Mouse (Mus musculus): Measurements from ENCODE around the gene Coq6. TPM values are rescaled to one million over a fixed set of nuclear protein-coding genes. Genes with fewer than 3 reads are reported as not detected.

Coq6 gene
- polyA plus RNA-seq, 1 experiment, result not detected

GRCm38 (mm10) chr12:84364291-84364690, 2.8 kb downstream of the Coq6 start:
- TF ChIP-seq POLR2A (IDR thresholded peaks at IDR 0.05; ENCODE audit: insufficient read depth, low read depth, low read length) (no peak), CTCF (IDR thresholded peaks at IDR 0.05; ENCODE audit: insufficient read depth, low read depth, low read length) (no peak)
- WGBS, result 86% methylated on average over 9 of the region's 9 CpGs
- Histone ChIP-seq H3K4me3 (ENCODE audit: insufficient read depth, low read depth, low read length) (no peak overlapping the region), H3K4me1 (ENCODE audit: control insufficient read depth, insufficient read depth, low read length) (peaks cover 6% of the 10 kb centered on the region), H3K27ac (ENCODE audit: insufficient read depth, low read depth, low read length) (no peak overlapping the region)

DNA sequence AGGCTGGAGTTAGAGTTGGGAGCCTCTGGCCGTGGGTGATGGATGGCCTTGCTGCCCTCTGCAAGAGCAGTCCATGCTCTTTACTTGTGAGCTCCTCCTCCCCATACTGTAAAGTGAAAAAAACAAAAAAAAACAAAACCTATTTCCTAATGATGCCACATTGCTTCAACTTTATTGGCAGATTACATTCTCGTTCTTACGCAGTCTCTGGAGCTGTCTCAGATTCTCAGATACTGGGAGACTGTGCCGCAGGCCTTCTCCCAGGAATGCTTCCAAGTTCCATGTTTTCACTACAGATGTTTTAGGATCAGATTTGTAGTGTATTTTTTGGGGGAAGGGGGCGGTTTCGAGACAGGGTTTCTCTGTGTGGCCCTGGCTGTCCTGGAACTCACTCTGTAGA, 3.7 kb downstream of the Coq6 start:
- TF ChIP-seq CTCF (IDR thresholded peaks at IDR 0.05; ENCODE audit: insufficient read depth, low read depth, low read length) (no peak), POLR2A (IDR thresholded peaks at IDR 0.05; ENCODE audit: insufficient read depth, low read depth, low read length) (no peak)
- Histone ChIP-seq H3K4me1 (ENCODE audit: control insufficient read depth, insufficient read depth, low read length) (peaks cover 6% of the 10 kb centered on the region), H3K27ac (ENCODE audit: insufficient read depth, low read depth, low read length) (no peak overlapping the region), H3K4me3 (ENCODE audit: insufficient read depth, low read depth, low read length) (no peak overlapping the region)
- WGBS, result 94% methylated on average over 6 of the region's 6 CpGs

DNA sequence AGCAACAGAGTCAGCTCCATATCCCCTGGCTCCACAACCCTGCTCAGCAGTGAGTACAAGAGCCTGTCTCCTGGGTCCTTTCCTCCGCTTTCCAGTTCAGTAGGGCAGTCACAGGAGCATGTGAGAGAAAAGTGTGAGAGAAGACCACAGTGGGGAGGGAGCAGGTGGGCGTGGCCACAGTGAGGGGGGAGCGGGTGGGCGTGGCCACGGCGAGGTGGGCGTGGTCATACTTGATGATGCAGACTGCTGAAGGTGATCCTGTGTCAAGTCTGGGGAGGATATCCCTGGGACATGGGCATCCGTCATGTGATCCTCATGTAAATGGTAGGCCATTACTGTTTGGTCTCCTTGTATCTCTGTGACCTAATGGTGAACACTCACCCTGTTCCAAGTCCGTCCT, 5.5 kb downstream of the Coq6 start:
- 66% methylated on average over 9 of the region's 9 CpGs for WGBS
- no peak overlapping the region for H3K4me3 ChIP-seq (ENCODE audit: insufficient read depth, low read depth, low read length)
- TF ChIP-seq POLR2A (IDR thresholded peaks at IDR 0.05; ENCODE audit: insufficient read depth, low read depth, low read length) (no peak), CTCF (IDR thresholded peaks at IDR 0.05; ENCODE audit: insufficient read depth, low read depth, low read length) (no peak)
- H3K27ac ChIP-seq (ENCODE audit: insufficient read depth, low read depth, low read length), result no peak overlapping the region
- H3K4me1 ChIP-seq (ENCODE audit: control insufficient read depth, insufficient read depth, low read length), result peaks cover 6% of the 10 kb centered on the region

GRCm38 (mm10) chr12:84371647-84372046, 10.2 kb downstream of the Coq6 start:
- WGBS, result 89% methylated on average over 5 of the region's 5 CpGs

DNA sequence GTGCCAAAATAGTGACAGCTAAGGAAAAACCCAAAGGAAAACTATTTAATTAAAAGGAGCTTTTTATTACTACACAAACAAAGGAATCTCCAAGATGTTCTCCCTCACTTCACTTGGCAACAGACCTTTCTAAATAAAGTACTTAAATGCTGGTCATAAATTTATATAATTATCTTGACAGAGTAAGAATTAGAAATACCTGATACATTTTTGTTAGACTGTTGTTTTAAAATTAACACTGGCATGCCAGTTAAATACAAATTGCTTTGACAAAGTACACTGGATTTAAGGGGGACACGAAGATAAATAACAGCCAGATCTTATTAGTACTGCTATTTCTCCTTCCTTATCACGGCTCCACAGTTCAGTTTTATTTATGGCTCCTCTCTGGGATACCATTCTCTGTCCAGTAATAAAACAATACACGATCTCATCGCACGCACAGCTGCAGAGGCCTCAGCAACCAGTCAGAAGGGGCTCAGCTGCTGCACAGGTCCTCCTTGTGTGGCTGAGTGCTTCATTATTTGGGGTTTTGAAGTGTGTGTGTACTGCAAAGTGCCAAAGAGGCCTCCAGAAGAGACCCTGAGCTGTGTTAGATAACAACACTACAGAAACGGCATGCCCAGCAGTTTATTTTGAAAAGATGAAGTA, 12.5 kb downstream of the Coq6 start:
- peaks cover 3% of the 10 kb centered on the region; the same call in 1 of the 2 replicates for H3K4me1 ChIP-seq (ENCODE audit: control insufficient read depth, insufficient read depth, low read length)

More at GRCm38 (mm10) chr12:84371647-84372046, 10.2 kb downstream of the Coq6 start:
- Histone ChIP-seq H3K4me1 (ENCODE audit: control insufficient read depth, insufficient read depth, low read length) (peaks cover 3% of the 10 kb centered on the region; the same call in 1 of the 2 replicates), H3K27ac (ENCODE audit: insufficient read depth, low read depth, low read length) (no peak overlapping the region), H3K4me3 (ENCODE audit: insufficient read depth, low read depth, low read length) (no peak overlapping the region)
- TF ChIP-seq POLR2A (IDR thresholded peaks at IDR 0.05; ENCODE audit: insufficient read depth, low read depth, low read length), result no peak
- TF ChIP-seq CTCF (IDR thresholded peaks at IDR 0.05; ENCODE audit: insufficient read depth, low read depth, low read length), result no peak

GRCm38 (mm10) chr12:84382369-84382768, 20.9 kb downstream of the Coq6 start:
- 91% methylated on average over 4 of the region's 4 CpGs for WGBS
- no peak overlapping the region for H3K4me3 ChIP-seq (ENCODE audit: insufficient read depth, low read depth, low read length)
- no peaks in the 10 kb centered on the region for H3K4me1 ChIP-seq (ENCODE audit: control insufficient read depth, insufficient read depth, low read length)
- H3K27ac ChIP-seq (ENCODE audit: insufficient read depth, low read depth, low read length), result no peak overlapping the region
- TF ChIP-seq CTCF (IDR thresholded peaks at IDR 0.05; ENCODE audit: insufficient read depth, low read depth, low read length) (no peak), POLR2A (IDR thresholded peaks at IDR 0.05; ENCODE audit: insufficient read depth, low read depth, low read length) (no peak)

More for the DNA sequence above, 12.5 kb downstream of the Coq6 start:
- no peak for TF ChIP-seq POLR2A (IDR thresholded peaks at IDR 0.05; ENCODE audit: insufficient read depth, low read depth, low read length)
- no peak for TF ChIP-seq CTCF (IDR thresholded peaks at IDR 0.05; ENCODE audit: insufficient read depth, low read depth, low read length)
- H3K4me3 ChIP-seq (ENCODE audit: insufficient read depth, low read depth, low read length), result no peak overlapping the region
- no peak overlapping the region for H3K27ac ChIP-seq (ENCODE audit: insufficient read depth, low read depth, low read length)
- 62% methylated on average over 6 of the region's 6 CpGs for WGBS

- Histone ChIP-seq H3K27ac (ENCODE audit: insufficient read depth, low read depth, low read length) (no peak overlapping the region), H3K4me1 (ENCODE audit: control insufficient read depth, insufficient read depth, low read length) (no peaks in the 10 kb centered on the region), H3K4me3 (ENCODE audit: insufficient read depth, low read depth, low read length) (no peak overlapping the region)
- TF ChIP-seq POLR2A (IDR thresholded peaks at IDR 0.05; ENCODE audit: insufficient read depth, low read depth, low read length), result no peak
- TF ChIP-seq CTCF (IDR thresholded peaks at IDR 0.05; ENCODE audit: insufficient read depth, low read depth, low read length), result no peak
- WGBS, result 33% methylated on average over 5 of the region's 5 CpGs
These were observed 23.2 kb downstream of the Coq6 start for GRCm38 (mm10) chr12:84384644-84385081.

- H3K27ac ChIP-seq (ENCODE audit: insufficient read depth, low read depth, low read length), result no peak overlapping the region
- H3K4me1 ChIP-seq (ENCODE audit: control insufficient read depth, insufficient read depth, low read length), result no peaks in the 10 kb centered on the region
- WGBS, result 88% methylated on average over 4 of the region's 4 CpGs
- no peak for TF ChIP-seq CTCF (IDR thresholded peaks at IDR 0.05; ENCODE audit: insufficient read depth, low read depth, low read length)
- TF ChIP-seq POLR2A (IDR thresholded peaks at IDR 0.05; ENCODE audit: insufficient read depth, low read depth, low read length), result no peak
- H3K4me3 ChIP-seq (ENCODE audit: insufficient read depth, low read depth, low read length), result no peak overlapping the region
These were observed 24.0 kb downstream of the Coq6 start for GRCm38 (mm10) chr12:84385408-84385807.

DNA sequence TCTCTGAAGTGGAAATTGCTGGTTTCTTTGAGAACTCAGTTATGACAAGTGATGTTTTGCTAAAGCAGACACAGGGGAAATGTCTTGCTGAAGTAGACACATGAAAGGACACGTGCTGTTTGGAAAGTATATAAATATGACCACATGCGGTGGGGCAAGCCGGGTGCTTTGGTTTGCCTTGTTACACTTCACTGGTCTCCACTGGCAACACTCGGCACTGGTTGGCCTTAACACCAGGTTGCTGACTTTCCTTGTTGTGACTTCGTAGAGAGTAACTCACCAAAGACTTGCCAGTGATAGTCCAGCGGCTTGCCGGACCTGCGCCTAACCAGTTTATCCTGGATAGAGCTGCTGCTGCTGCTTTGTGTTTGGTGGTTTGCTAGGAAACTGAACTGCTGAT, 26.6 kb downstream of the Coq6 start:
- TF ChIP-seq POLR2A (IDR thresholded peaks at IDR 0.05; ENCODE audit: insufficient read depth, low read depth, low read length) (no peak), CTCF (IDR thresholded peaks at IDR 0.05; ENCODE audit: insufficient read depth, low read depth, low read length) (no peak)
- Histone ChIP-seq H3K4me1 (ENCODE audit: control insufficient read depth, insufficient read depth, low read length) (no peaks in the 10 kb centered on the region), H3K4me3 (ENCODE audit: insufficient read depth, low read depth, low read length) (no peak overlapping the region), H3K27ac (ENCODE audit: insufficient read depth, low read depth, low read length) (no peak overlapping the region)
- 86% methylated on average over 8 of the region's 8 CpGs for WGBS

Measured in olfactory bulb, adult 2 months (tissue).